Mouse (Mus musculus) inflammation-experienced regulatory T-cells, adult 6 months (primary cell): ENCODE results near the gene Txndc11. TPM values are rescaled to one million over a fixed set of nuclear protein-coding genes. Genes with fewer than 3 reads are reported as not detected.

Experiments used
- polyA plus RNA-seq, 3 experiments: library from polyadenylated mRNA; unstranded; fragments of 100-300 nt; shearing (Covaris generic); gene quantifications; one replicate each; pipeline ENCODE4 v1.2.1; 2017

Txndc11 gene
- polyA plus RNA-seq, 3 experiments from 2014 or later = 6.2 to 12.3 (median 9.7) TPM

Other genes with a start within 250 kb of the Txndc11 start
- 1 to 10 TPM in 2 of 3 experiments, under 1 TPM in 1; 0.84 to 1.3 (median 1.1) TPM for gene Snn, start 73.7 kb downstream of the Txndc11 start, polyA plus RNA-seq
- 10 to 100 TPM; 29.9 to 99.4 (median 39.3) TPM for gene Litaf, start 68.5 kb downstream of the Txndc11 start, polyA plus RNA-seq
- gene Zc3h7a, start 41.7 kb upstream of the Txndc11 start, polyA plus RNA-seq = 100 to 1,000 TPM; 244 to 341 (median 268) TPM
- 100 to 1,000 TPM; 169 to 217 (median 194) TPM for gene Rsl1d1, start 68.7 kb upstream of the Txndc11 start, polyA plus RNA-seq
- 10 to 100 TPM; 37.7 to 49.5 (median 44.7) TPM for gene Gspt1, start 119.7 kb upstream of the Txndc11 start, polyA plus RNA-seq
- gene Tnfrsf17, start 179.2 kb upstream of the Txndc11 start, polyA plus RNA-seq = not detected
- 10 to 100 TPM in 1 of 3 experiments, 1 to 10 TPM in 2; 4.4 to 14.3 (median 6.1) TPM for gene Snx29, start 188.3 kb upstream of the Txndc11 start, polyA plus RNA-seq